Mouse (Mus musculus) liver, embryonic 18 days (tissue): ENCODE measurements around the gene Cdkl2. TPM values are rescaled to one million over a fixed set of nuclear protein-coding genes. Genes with fewer than 3 reads are reported as not detected.

Experiments
- polyA plus RNA-seq: library from polyadenylated mRNA; depleted of rRNA; stranded (reverse); fragments of >200 nt; gene quantifications from 2 replicates; pipeline ENCODE4 v1.2.3, GENCODE M21; 2012; rRNA removed

Cdkl2 gene
- 0.59 and 0.79 TPM in 2 replicates for polyA plus RNA-seq

DNA sequence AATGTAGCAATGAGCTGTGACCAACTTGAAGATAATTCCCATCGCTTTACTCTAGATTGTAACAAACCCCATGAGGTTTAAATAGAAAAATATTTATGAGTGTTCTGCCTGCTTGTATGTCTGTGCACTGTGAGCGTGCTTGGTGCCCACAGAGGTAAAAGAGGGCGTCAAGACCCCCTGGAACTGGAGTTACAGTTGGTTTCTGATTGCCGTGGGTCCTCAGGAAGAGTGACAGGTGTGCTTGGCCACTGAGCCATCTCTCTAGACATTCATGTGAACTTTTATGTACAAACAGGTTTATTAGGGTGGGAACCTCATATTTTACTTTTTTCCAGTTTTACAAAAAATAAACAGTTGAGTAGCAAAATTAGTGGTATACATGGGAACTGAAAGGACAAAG, at the start of gene Cdkl2:
Cdkl2 (minus strand) TSS at position 101 of the 400 bp plus-strand sequence.

DNA sequence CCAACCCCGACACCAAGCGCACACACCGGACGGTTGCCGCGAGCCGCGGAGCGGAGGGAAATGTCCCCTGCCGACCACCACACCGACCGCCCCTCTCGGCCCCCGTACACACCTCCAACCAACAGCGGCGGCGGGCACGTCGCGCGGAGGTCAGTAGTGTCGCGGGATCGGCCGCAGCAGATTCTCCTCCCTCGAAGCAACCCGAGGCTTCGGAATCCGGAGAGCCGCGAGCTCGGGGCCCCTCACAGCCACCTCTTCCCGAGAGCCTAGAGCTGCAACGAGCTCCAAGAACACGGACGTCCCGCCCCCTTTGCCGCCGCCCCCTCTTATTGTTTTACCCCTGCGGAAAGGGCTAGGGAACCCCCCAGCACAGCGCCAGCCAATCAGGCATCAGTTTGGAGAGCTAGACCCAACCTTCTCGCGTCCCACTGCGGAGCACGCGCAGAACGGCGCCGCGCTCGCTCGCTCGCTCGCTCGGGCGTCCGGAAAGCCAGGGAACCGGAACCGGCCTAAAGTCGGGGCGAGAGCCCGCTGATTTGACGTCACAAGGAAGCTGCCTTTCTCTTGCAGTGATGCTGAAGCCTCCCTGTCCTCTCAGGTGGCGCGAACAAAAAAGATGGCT, 39.8 kb upstream of the Cdkl2 start, which contains the start of gene G3bp2:
G3bp2 (minus strand) TSS at position 303 of the 622 bp plus-strand sequence.

DNA sequence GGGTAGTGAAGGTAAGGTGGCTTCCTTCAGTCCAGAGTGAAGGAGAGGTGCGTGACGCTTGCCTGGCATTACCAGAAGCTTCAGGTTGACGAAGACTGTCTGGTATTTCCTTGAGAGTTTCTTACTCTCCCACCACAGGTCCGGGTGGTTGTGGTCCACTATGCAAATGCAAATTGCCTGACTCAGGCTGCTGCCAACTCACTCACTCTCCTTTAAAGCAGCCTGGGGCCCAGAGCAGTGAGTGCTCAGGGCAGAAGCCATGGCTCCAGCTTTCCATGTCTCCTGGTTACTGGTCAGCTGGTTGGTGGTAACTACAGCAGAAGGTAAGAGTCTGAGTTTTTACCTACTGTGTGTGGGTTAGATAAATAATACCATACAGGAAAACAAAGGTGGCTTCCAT, 56.4 kb downstream of the Cdkl2 start, which contains the start of gene Odaph:
Odaph (plus strand) TSS at position 240 of the 400 bp plus-strand sequence.

DNA sequence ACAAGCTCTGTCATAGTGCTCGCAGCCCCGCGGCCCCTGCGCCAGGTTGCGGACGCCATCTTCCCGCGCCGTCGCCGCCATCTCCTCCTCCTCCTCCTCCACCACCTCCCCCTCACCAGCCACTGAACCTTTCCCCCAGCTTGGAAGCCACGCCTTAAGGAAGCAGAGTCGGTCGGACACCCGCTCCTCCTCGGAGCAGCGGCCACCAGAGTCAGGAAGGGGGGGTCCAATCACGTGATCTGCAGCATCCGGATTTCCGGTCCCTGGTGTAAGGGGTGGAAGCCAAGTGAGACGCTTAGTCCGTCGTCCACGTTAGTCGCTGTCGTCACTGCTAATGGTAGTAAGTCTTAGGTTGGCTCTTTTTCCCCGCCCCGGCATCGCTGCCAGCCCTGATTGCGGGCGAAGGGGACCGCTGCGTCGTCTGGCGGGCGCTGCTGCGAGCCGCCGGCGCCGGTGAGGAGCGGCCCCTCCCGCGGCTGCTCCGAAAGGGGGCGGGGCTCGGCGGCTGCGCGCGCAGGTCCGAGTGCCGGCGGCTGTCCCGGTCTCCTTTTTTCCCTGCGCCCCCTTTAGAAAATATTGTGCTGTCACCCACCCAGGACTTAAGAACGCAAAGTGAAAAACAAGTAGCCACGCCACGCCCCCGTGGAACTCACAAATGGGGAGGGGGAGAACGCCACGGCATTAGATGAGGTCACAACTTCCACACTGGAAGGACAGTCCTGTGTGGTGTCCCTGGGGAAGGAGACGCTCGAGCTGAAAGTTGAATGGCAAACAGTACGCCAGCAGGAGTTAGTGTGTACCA, 80.8 kb downstream of the Cdkl2 start, which contains the start of gene Rchy1:
Rchy1 (minus strand) TSS at position 430 of the 802 bp plus-strand sequence.

Other genes starting within 250 kb of the Cdkl2 start
- gene Rchy1, start 80.8 kb downstream of the Cdkl2 start, polyA plus RNA-seq = 25.8 and 27.1 TPM in 2 replicates
- not detected in 2 replicates for gene Odaph, start 56.4 kb downstream of the Cdkl2 start, polyA plus RNA-seq
- gene G3bp2, start 39.8 kb upstream of the Cdkl2 start, polyA plus RNA-seq = 15.7 and 16.0 TPM in 2 replicates
- 19.6 and 20.2 TPM in 2 replicates for gene Uso1, start 94.1 kb upstream of the Cdkl2 start, polyA plus RNA-seq
- not detected in 2 replicates for gene U90926, start 171.5 kb upstream of the Cdkl2 start, polyA plus RNA-seq
- gene Ppef2, start 212.4 kb upstream of the Cdkl2 start, polyA plus RNA-seq = 0.12 and 0.30 TPM in 2 replicates
- 6.8 TPM in 2 replicates for gene Naaa, start 234.3 kb upstream of the Cdkl2 start, polyA plus RNA-seq